Mouse (Mus musculus): ENCODE measurements around the gene Prkaca. TPM values are rescaled to one million over a fixed set of nuclear protein-coding genes. Genes with fewer than 3 reads are reported as not detected.
A peak's percentile ranks its signal among the peaks of the same experiment; 100 is the strongest.

The Prkaca gene
- total and polyA plus RNA-seq, 3 experiments = 14.0 to 27.3 (median 18.5) TPM

- TF ChIP-seq UBTF (IDR thresholded peaks at IDR 0.05; ENCODE audit: low read depth, low read length) = no peak
Observed at GRCm38 (mm10) chr8:83955106-83955957, 17.5 kb upstream of the Prkaca start, which contains the start of the genes Gm10644 and Asf1b (continued).

- Histone ChIP-seq H3K4me1 (ENCODE audit: control insufficient read depth in 1 of 2, insufficient read depth in 2 of 2) (peaks cover 0 to 22% of the 10 kb centered on the region in 2 experiments; a peak in 2 of 4 replicates), H3K4me2 (ENCODE audit: insufficient read depth, low read depth, poor library complexity, severe bottlenecking) (peak overlapping the region; percentile 84), H3K27ac (ENCODE audit: insufficient read depth, low read depth) (peak overlapping the region; percentile 11; the same call in 1 of the 2 replicates), H3K79me2 (replicated peaks; ENCODE audit: control insufficient read depth, extremely low read depth, insufficient read depth, poor library complexity, severe bottlenecking) (peaks cover 29% of the 10 kb centered on the region), H3K4me3 (replicated peaks in 1 of 3; ENCODE audit: low read depth in 2 of 3, low read length in 2 of 3, poor library complexity in 1 of 3) (peak overlapping the region; percentile 72 to 89 (median 87)), H3K9ac (ENCODE audit: insufficient read depth, low read depth) (peak overlapping the region; percentile 63), H3K36me3 (replicated peaks in 1 of 2; ENCODE audit: control insufficient read depth in 1 of 2, insufficient read depth in 1 of 2, low read length in 1 of 2) (peaks cover 0 to 24% of the 10 kb centered on the region in 2 experiments), H3K27me3 (replicated peaks) (no peaks in the 10 kb centered on the region), H3K9me3 (replicated peaks; ENCODE audit: low read length) (no peaks in the 10 kb centered on the region)
- DNase-seq (ENCODE audit: extremely low read depth) = no peak
- TF ChIP-seq ZNF384 (IDR thresholded peaks at IDR 0.05; ENCODE audit: low read depth, low read length) (no peak), NELFE (IDR thresholded peaks at IDR 0.05; ENCODE audit: low read depth, low read length) (0 out of 2 replicates have a peak, but pooled peaks have one; percentile 5)
- dilution Hi-C loops (cut with MboI; ENCODE audit: extremely low pct_ligation_motif_present, extremely low pct_unique_long_range_greater_than_20kb, low sequenced_read_pairs) (no loop called here), in situ Hi-C loops (cut with MboI; ENCODE audit: low pct_ligation_motif_present, low pct_unique_long_range_greater_than_20kb, low sequenced_read_pairs) (loop anchor here (10.0 kb wide), 2 partner anchors 61 to 171 kb away; no protein-coding TSS in a partner anchor)
Observed at GRCm38 (mm10) chr8:83955958-83956218, 16.9 kb upstream of the Prkaca start.

GRCm38 (mm10) chr8:83956789-83957188 is 16.0 kb upstream of the Prkaca start:
- Histone ChIP-seq H3K9me3 (replicated peaks; ENCODE audit: low read length) (no peaks in the 10 kb centered on the region), H3K4me1 (ENCODE audit: control insufficient read depth in 1 of 2, insufficient read depth in 2 of 2) (peaks cover 0 to 22% of the 10 kb centered on the region in 2 experiments; a peak in 2 of 4 replicates), H3K36me3 (replicated peaks in 1 of 2; ENCODE audit: control insufficient read depth in 1 of 2, insufficient read depth in 1 of 2, low read length in 1 of 2) (peaks cover 0 to 32% of the 10 kb centered on the region in 2 experiments), H3K4me3 (replicated peaks in 1 of 3; ENCODE audit: low read depth in 2 of 3, low read length in 2 of 3, poor library complexity in 1 of 3) (peak overlapping the region; percentile 72 to 89 (median 87)), H3K4me2 (ENCODE audit: insufficient read depth, low read depth, poor library complexity, severe bottlenecking) (peak overlapping the region; percentile 84), H3K27me3 (replicated peaks) (no peaks in the 10 kb centered on the region), H3K27ac (ENCODE audit: insufficient read depth, low read depth) (no peak overlapping the region), H3K9ac (ENCODE audit: insufficient read depth, low read depth) (peak overlapping the region; percentile 63; the same call in 1 of the 2 replicates), H3K79me2 (replicated peaks; ENCODE audit: control insufficient read depth, extremely low read depth, insufficient read depth, poor library complexity, severe bottlenecking) (peaks cover 32% of the 10 kb centered on the region)
- TF ChIP-seq HCFC1 (IDR thresholded peaks at IDR 0.05; ENCODE audit: low read depth, low read length) (0 out of 2 replicates have a peak, but pooled peaks have one; percentile 29), RAD21 (IDR thresholded peaks at IDR 0.05; ENCODE audit: low read depth, low read length) (peak; percentile 51), NELFE (IDR thresholded peaks at IDR 0.05; ENCODE audit: low read depth, low read length) (0 out of 2 replicates have a peak, but pooled peaks have one; percentile 6), MXI1 (IDR thresholded peaks at IDR 0.05; ENCODE audit: low read depth, low read length) (peak; percentile 77; the same call in 1 of the 2 replicates), BHLHE40 (IDR thresholded peaks at IDR 0.05; ENCODE audit: low read depth, low read length) (0 out of 2 replicates have a peak, but pooled peaks have one; percentile 11), MAX (IDR thresholded peaks at IDR 0.05; ENCODE audit: low read length) (0 out of 2 replicates have a peak, but pooled peaks have one; percentile 44), SMC3 (IDR thresholded peaks at IDR 0.05; ENCODE audit: low read depth, low read length) (peak; percentile 65), TBP (conservative IDR thresholded peaks at IDR 0.05; ENCODE audit: low read depth, low read length) (no peak), UBTF (IDR thresholded peaks at IDR 0.05; ENCODE audit: low read depth, low read length) (no peak), SIN3A (IDR thresholded peaks at IDR 0.05; ENCODE audit: low read length) (peak; percentile 87), MAFK (IDR thresholded peaks at IDR 0.05; ENCODE audit: insufficient replicate concordance, low read length) (no peak), CHD2 (IDR thresholded peaks at IDR 0.05; ENCODE audit: low read length) (0 out of 2 replicates have a peak, but pooled peaks have one; percentile 25), TCF12 (IDR thresholded peaks at IDR 0.05; ENCODE audit: low read depth, low read length) (peak; percentile 36; the same call in 1 of the 2 replicates), ETS1 (conservative IDR thresholded peaks at IDR 0.05; ENCODE audit: low read depth, low read length) (no peak), NRF1 (IDR thresholded peaks at IDR 0.05; ENCODE audit: low read depth, low read length) (0 out of 2 replicates have a peak, but pooled peaks have one; percentile 13), CTCF (conservative IDR thresholded peaks at IDR 0.05 in 1 of 2, IDR thresholded peaks at IDR 0.05 in 1 of 2; ENCODE audit: low read depth in 2 of 2, low read length in 2 of 2) (peak in 1 of 2 experiments; percentile 67; a peak in 2 of 4 replicates), IRF4 (IDR thresholded peaks at IDR 0.05; ENCODE audit: low read depth, low read length) (no peak), POLR2A (IDR thresholded peaks at IDR 0.05; ENCODE audit: low read depth, low read length) (no peak), GABPA (IDR thresholded peaks at IDR 0.05; ENCODE audit: insufficient replicate concordance, low read depth, low read length) (no peak), MEF2A (IDR thresholded peaks at IDR 0.05; ENCODE audit: borderline replicate concordance, low read depth, low read length) (no peak), MYC (IDR thresholded peaks at IDR 0.05; ENCODE audit: low read depth, low read length) (0 out of 2 replicates have a peak, but pooled peaks have one; percentile 40), JUND (conservative IDR thresholded peaks at IDR 0.05; ENCODE audit: low read depth, low read length) (no peak), KAT2A (IDR thresholded peaks at IDR 0.05; ENCODE audit: insufficient replicate concordance, low read length) (no peak), ELF1 (IDR thresholded peaks at IDR 0.05; ENCODE audit: low read depth, low read length) (no peak)
- dilution Hi-C loops (cut with MboI; ENCODE audit: extremely low pct_ligation_motif_present, extremely low pct_unique_long_range_greater_than_20kb, low sequenced_read_pairs) (no loop called here), in situ Hi-C loops (cut with MboI; ENCODE audit: low pct_ligation_motif_present, low pct_unique_long_range_greater_than_20kb, low sequenced_read_pairs) (loop anchor here (10.0 kb wide), 2 partner anchors 62 to 172 kb away; no protein-coding TSS in a partner anchor)
- DNase-seq (ENCODE audit: extremely low read depth) = peak; percentile 78
